Mouse (Mus musculus) CH12.LX (cell line): ENCODE measurements around the gene Bsg.

Experiments used
- CHD2 ChIP-seq: IDR thresholded peaks from 2 replicates; pipeline ENCODE4 v1.6.1; 2011; ENCODE audit warnings: low read length, improper control_type of control experiment
- E2F4 ChIP-seq: IDR thresholded peaks from 2 replicates; pipeline ENCODE4 v1.6.1; 2011; ENCODE audit warnings: low read depth, low read length, improper control_type of control experiment; ENCODE audit not compliant: insufficient replicate concordance
- EP300 ChIP-seq: IDR thresholded peaks from 2 replicates; pipeline ENCODE4 v1.6.1; 2011; ENCODE audit warnings: low read length, improper control_type of control experiment
- KAT2A ChIP-seq: IDR thresholded peaks from 2 replicates; pipeline ENCODE4 v1.6.1; 2012; ENCODE audit warnings: low read length, improper control_type of control experiment, inconsistent platforms; ENCODE audit not compliant: insufficient replicate concordance
- SIN3A ChIP-seq: IDR thresholded peaks from 2 replicates; pipeline ENCODE4 v1.6.1; 2012; ENCODE audit warnings: low read length, improper control_type of control experiment, inconsistent platforms
- ZC3H11A ChIP-seq: IDR thresholded peaks from 2 replicates; pipeline ENCODE4 v1.6.1; 2012; ENCODE audit warnings: low read depth, mild to moderate bottlenecking, inconsistent platforms, low read length, improper control_type of control experiment

GRCm38 (mm10) chr10:79709307-79709706, 5.0 kb downstream of the Bsg start:
- TF ChIP-seq KAT2A (no peak), ZC3H11A (no peak), CHD2 (no peak), EP300 (no peak), SIN3A (no peak), E2F4 (no peak)
